Mouse (Mus musculus): ENCODE results near the gene Pitpnb. TPM values are rescaled to one million over a fixed set of nuclear protein-coding genes. Genes with fewer than 3 reads are reported as not detected.

Pitpnb gene
- polyA plus RNA-seq, 1 experiment from 2014 or later: 75.5 TPM

GRCm38 (mm10) chr5:111368576-111368975 is 38.0 kb downstream of the Pitpnb start:
- Histone ChIP-seq H3K36me3 (ENCODE audit: insufficient read depth, low read length) (peaks cover 41% of the 10 kb centered on the region), H3K4me3 (replicated peaks; ENCODE audit: low read depth, low read length) (no peak overlapping the region), H3K27me3 (ENCODE audit: insufficient read depth, low read length) (no peaks in the 10 kb centered on the region), H3K4me2 (ENCODE audit: low read length) (no peak overlapping the region), H3K9me3 (replicated peaks; ENCODE audit: low read length) (no peaks in the 10 kb centered on the region), H3K27ac (no peak overlapping the region), H3K9ac (ENCODE audit: low read depth, low read length) (no peak overlapping the region), H3K4me1 (replicated peaks; ENCODE audit: insufficient read depth, low read length) (no peaks in the 10 kb centered on the region)
- no peak for DNase-seq (ENCODE audit: low spot score)
- no peak for TF ChIP-seq CTCF (IDR thresholded peaks at IDR 0.05; ENCODE audit: low read depth)
- WGBS: 89% methylated on average over 5 of the region's 5 CpGs
- ATAC-seq (replicated peaks; ENCODE audit: low FRiP score, low read depth): no peak

DNA sequence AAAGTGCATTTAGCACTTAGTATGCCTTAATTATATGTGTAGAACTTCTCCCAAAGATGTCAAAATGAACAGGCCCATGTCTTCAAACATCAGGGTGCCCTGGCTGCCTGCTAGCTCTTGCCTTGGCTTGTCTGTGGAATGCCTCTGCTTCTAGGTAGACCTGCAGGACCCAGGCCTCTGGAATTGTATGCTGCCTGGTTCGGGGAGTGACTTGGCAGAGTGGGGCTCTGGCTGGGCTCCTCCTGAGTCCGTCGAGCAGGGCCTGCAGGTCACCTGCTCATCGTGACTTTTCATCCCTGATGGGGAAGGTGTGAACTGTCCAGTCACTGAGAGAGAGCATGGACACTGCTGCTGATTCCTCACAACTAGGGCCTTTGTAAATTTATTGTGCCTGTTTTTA is 45.1 kb downstream of the Pitpnb start:
- Histone ChIP-seq H3K36me3 (ENCODE audit: insufficient read depth, low read length) (peaks cover 45% of the 10 kb centered on the region), H3K4me3 (replicated peaks; ENCODE audit: low read depth, low read length) (no peak overlapping the region), H3K4me1 (replicated peaks; ENCODE audit: insufficient read depth, low read length) (no peaks in the 10 kb centered on the region), H3K27ac (no peak overlapping the region), H3K9me3 (replicated peaks; ENCODE audit: low read length) (no peaks in the 10 kb centered on the region), H3K27me3 (ENCODE audit: insufficient read depth, low read length) (no peaks in the 10 kb centered on the region), H3K9ac (ENCODE audit: low read depth, low read length) (no peak overlapping the region), H3K4me2 (ENCODE audit: low read length) (no peak overlapping the region)
- DNase-seq (ENCODE audit: low spot score) (no peak), ATAC-seq (replicated peaks; ENCODE audit: low FRiP score, low read depth) (no peak)
- no peak for TF ChIP-seq CTCF (IDR thresholded peaks at IDR 0.05; ENCODE audit: low read depth)
- WGBS: 77% methylated on average over 4 of the region's 4 CpGs

DNA sequence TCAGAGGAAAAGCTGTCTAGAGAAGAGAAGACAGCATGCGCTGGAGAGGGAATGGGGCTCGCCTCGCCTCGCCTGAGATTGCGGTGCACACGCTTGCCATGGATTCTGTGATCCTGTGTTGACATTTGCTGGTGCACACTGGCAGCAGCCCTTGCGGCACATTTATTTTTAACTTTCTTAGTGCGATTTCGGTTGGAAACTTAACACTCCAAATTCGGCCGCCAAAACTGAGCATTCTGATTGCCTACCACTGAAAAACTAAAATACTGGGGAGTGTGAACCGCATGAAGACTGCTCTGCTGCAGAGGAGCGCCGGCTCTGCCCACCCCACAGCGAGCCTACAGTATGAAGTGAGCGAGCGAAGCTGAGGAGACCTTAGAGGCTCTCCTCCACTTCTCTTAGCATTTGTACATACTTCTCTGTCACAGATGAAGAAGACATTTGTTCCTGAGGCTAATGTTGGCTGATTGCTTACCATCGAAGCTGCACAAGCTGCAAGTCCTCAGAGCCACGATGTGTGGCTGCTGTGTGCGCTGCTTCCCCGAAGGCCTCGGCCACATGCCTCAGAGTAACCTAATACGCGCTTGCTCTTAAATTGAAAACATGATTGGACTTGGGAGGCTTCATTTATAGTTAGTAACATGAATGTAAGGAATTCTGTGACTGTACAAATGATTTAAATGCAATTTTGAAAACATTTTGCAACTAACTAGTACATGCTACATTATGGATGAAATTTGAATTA is 45.9 kb downstream of the Pitpnb start:
- Histone ChIP-seq H3K27ac (no peak overlapping the region), H3K4me1 (replicated peaks; ENCODE audit: insufficient read depth, low read length) (no peaks in the 10 kb centered on the region), H3K4me2 (ENCODE audit: low read length) (no peak overlapping the region), H3K9me3 (replicated peaks; ENCODE audit: low read length) (no peaks in the 10 kb centered on the region), H3K36me3 (ENCODE audit: insufficient read depth, low read length) (peaks cover 46% of the 10 kb centered on the region), H3K4me3 (replicated peaks; ENCODE audit: low read depth, low read length) (no peak overlapping the region), H3K27me3 (ENCODE audit: insufficient read depth, low read length) (no peaks in the 10 kb centered on the region), H3K9ac (ENCODE audit: low read depth, low read length) (no peak overlapping the region)
- WGBS: 87% methylated on average over 24 of the region's 24 CpGs
- ATAC-seq (replicated peaks; ENCODE audit: low FRiP score, low read depth) (no peak), DNase-seq (ENCODE audit: low spot score) (no peak)
- no peak for TF ChIP-seq CTCF (IDR thresholded peaks at IDR 0.05; ENCODE audit: low read depth)

GRCm38 (mm10) chr5:111378126-111378993 is 47.8 kb downstream of the Pitpnb start:
- ATAC-seq (replicated peaks; ENCODE audit: low FRiP score, low read depth) (no peak), DNase-seq (ENCODE audit: low spot score) (no peak)
- no peaks in the 10 kb centered on the region for H3K9me3 ChIP-seq (replicated peaks; ENCODE audit: low read length)
- TF ChIP-seq CTCF (IDR thresholded peaks at IDR 0.05; ENCODE audit: low read depth): peak; percentile 17; the same call in 1 of the 2 replicates
- no peak overlapping the region for H3K9ac ChIP-seq (ENCODE audit: low read depth, low read length)
- H3K27ac ChIP-seq: no peak overlapping the region
- peaks cover 40% of the 10 kb centered on the region for H3K36me3 ChIP-seq (ENCODE audit: insufficient read depth, low read length)
- no peak overlapping the region for H3K4me2 ChIP-seq (ENCODE audit: low read length)
- WGBS: 73% methylated on average over 7 of the region's 7 CpGs
- no peak overlapping the region for H3K4me3 ChIP-seq (replicated peaks; ENCODE audit: low read depth, low read length)
- H3K27me3 ChIP-seq (ENCODE audit: insufficient read depth, low read length): no peaks in the 10 kb centered on the region
- no peaks in the 10 kb centered on the region for H3K4me1 ChIP-seq (replicated peaks; ENCODE audit: insufficient read depth, low read length)

DNA sequence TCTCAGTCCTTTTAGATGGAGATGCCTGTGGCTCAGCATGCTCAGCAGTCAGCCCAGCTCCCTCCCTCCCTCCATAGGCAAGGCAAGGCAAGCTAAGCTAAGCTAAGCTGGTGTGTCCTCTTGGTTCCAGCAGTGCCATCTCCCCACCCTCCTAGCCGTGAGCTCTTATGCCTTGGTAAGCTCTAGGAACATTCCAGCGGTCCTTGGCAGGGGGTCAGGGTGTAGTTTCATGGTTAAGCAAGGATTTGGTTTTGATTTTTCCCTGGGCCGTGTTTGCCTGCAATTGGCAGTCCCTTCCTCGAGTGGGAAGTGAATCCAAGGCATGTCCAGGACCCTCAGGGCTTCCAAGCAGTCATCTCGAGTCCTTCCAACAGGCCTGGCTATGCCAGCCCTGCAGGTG is 52.8 kb downstream of the Pitpnb start:
- H3K9ac ChIP-seq (ENCODE audit: low read depth, low read length): no peak overlapping the region

DNA sequence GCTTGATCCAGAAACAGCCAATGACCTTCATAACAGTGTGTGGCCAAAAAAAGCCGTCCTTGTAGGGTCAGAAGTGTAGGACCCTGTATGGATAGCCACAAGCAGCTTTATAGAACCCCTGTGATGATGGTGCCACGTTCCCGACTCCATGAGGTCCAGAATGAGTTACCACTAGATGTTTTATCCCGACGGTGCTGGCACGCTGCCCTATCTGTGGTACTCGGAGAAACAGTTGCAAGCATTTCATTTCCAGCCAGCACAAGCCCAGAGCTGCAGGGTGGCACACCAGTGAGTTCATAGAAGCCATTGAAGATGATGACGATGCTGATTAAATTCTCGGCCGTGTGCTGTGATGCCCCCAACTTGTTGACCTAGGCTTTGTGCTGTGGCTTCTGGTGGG is 60.3 kb downstream of the Pitpnb start:
- Histone ChIP-seq H3K36me3 (ENCODE audit: insufficient read depth, low read length) (peaks cover 18% of the 10 kb centered on the region), H3K4me1 (replicated peaks; ENCODE audit: insufficient read depth, low read length) (0 out of 2 replicates have a peak, but pooled peaks cover 7% of the 10 kb centered on the region), H3K9ac (ENCODE audit: low read depth, low read length) (no peak overlapping the region), H3K27me3 (ENCODE audit: insufficient read depth, low read length) (no peaks in the 10 kb centered on the region), H3K4me3 (replicated peaks; ENCODE audit: low read depth, low read length) (no peak overlapping the region), H3K4me2 (ENCODE audit: low read length) (no peak overlapping the region), H3K27ac (no peak overlapping the region), H3K9me3 (replicated peaks; ENCODE audit: low read length) (no peaks in the 10 kb centered on the region)
- ATAC-seq (replicated peaks; ENCODE audit: low FRiP score, low read depth) (no peak), DNase-seq (ENCODE audit: low spot score) (no peak)
- no peak for TF ChIP-seq CTCF (IDR thresholded peaks at IDR 0.05; ENCODE audit: low read depth)
- WGBS: 77% methylated on average over 10 of the region's 10 CpGs

More for the DNA sequence above, 52.8 kb downstream of the Pitpnb start:
- WGBS: 82% methylated on average over 5 of the region's 5 CpGs
- H3K36me3 ChIP-seq (ENCODE audit: insufficient read depth, low read length): peaks cover 67% of the 10 kb centered on the region
- no peaks in the 10 kb centered on the region for H3K27me3 ChIP-seq (ENCODE audit: insufficient read depth, low read length)
- no peak for TF ChIP-seq CTCF (IDR thresholded peaks at IDR 0.05; ENCODE audit: low read depth)
- H3K4me1 ChIP-seq (replicated peaks; ENCODE audit: insufficient read depth, low read length): no peaks in the 10 kb centered on the region
- H3K27ac ChIP-seq: no peak overlapping the region
- no peak overlapping the region for H3K4me2 ChIP-seq (ENCODE audit: low read length)
- ATAC-seq (replicated peaks; ENCODE audit: low FRiP score, low read depth) (no peak), DNase-seq (ENCODE audit: low spot score) (no peak)
- no peaks in the 10 kb centered on the region for H3K9me3 ChIP-seq (replicated peaks; ENCODE audit: low read length)
- no peak overlapping the region for H3K4me3 ChIP-seq (replicated peaks; ENCODE audit: low read depth, low read length)

Measured in kidney, postnatal 0 days (tissue).